Mouse (Mus musculus): ENCODE measurements around the gene Shoc2. TPM values are rescaled to one million over a fixed set of nuclear protein-coding genes. Genes with fewer than 3 reads are reported as not detected.
A peak's percentile ranks its signal among the peaks of the same experiment; 100 is the strongest.
"Not testable (repeated sequence)": the region's sequence is repeated elsewhere in the genome, so short reads cannot be mapped to it uniquely, and the experiment has no call there.

Gene Shoc2
- polyA plus RNA-seq, 1 experiment from 2014 or later: 50.5 TPM

DNA sequence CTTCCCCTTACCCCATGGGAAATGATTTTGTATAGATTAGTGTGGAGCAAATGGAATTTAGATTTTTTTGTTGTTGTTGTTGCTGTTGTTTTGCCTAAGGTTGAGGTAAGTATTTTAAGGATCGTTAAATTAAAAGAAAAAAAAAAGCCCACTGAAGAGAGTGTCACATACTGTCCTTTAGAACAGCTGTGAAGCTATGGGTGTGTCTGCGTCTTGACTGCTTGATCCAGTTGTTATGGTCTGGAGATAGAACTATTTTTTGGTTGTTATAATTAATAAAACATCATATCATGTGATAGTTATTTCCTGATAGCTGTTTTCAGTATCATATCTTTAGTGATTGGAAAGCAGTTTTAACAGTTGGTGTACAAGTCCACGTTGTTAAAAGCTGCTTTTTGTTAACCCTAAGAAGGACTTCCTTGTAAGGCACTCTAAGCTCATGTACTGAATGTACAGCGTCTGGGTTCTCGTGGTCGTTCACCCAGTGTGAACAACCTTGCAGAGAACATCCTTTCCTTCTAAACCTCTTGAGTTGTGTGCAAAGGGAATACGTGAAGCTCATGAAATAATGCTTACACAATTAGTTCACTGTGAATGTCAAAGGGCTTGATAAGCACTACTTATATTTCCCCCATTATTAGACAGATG is 39.1 kb upstream of the Shoc2 start:
- H3K27ac ChIP-seq: no peak overlapping the region
- H3K9ac ChIP-seq: 0 out of 2 replicates have a peak overlapping the region, but pooled peaks have one; percentile 94
- ATAC-seq (ENCODE audit: insufficient number of reproducible peaks, insufficient read depth, low FRiP score, low TSS enrichment, low read depth): no peak
- 60% methylated on average over 7 of the region's 7 CpGs for WGBS
- H3K27me3 ChIP-seq: no peaks in the 10 kb centered on the region
- H3K36me3 ChIP-seq: peaks cover 10% of the 10 kb centered on the region
- no peaks in the 10 kb centered on the region for H3K9me3 ChIP-seq
- peak overlapping the region; percentile 67 for H3K4me2 ChIP-seq
- H3K4me1 ChIP-seq: peaks cover 35% of the 10 kb centered on the region
- peak overlapping the region; percentile 95 for H3K4me3 ChIP-seq

DNA sequence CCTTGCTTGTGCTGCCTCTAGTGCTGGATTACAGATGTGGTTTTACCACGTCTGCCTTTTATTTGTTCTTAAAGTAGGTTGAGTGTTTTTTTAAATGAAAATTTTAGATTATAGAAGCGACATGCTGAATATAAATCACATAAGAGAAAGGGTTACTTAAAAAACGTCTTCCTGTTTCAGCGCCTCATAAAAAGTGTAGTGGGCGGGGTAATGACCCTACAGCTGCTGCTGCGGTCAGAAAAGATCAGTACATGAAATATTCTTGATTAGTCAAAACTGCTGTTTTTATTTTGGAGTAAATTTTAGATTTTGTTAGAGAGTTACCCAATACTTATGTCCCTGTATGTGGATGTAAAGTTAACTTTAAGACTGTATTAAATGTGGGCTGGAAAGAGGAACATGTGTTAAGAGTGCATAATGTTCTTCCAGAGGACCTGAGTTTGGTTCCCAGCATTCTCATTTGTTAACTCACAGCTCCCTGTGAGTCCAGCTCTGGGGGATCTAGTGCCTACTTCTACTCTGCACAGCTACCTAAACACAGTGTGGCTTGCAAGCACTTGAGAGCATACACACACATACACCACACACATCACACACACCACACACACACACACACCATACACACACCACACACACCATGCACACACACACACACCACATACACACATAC is 37.9 kb upstream of the Shoc2 start:
- Histone ChIP-seq H3K4me3 (peak overlapping the region; percentile 95; the same call in 1 of the 2 replicates), H3K27me3 (no peaks in the 10 kb centered on the region), H3K36me3 (peaks cover 20% of the 10 kb centered on the region), H3K9me3 (no peaks in the 10 kb centered on the region), H3K4me1 (peaks cover 33% of the 10 kb centered on the region), H3K27ac (no peak overlapping the region), H3K9ac (0 out of 2 replicates have a peak overlapping the region, but pooled peaks have one; percentile 11), H3K4me2 (peak overlapping the region; percentile 67)
- ATAC-seq (ENCODE audit: insufficient number of reproducible peaks, insufficient read depth, low FRiP score, low TSS enrichment, low read depth): no peak
- 56% methylated on average over 6 of the region's 6 CpGs for WGBS

DNA sequence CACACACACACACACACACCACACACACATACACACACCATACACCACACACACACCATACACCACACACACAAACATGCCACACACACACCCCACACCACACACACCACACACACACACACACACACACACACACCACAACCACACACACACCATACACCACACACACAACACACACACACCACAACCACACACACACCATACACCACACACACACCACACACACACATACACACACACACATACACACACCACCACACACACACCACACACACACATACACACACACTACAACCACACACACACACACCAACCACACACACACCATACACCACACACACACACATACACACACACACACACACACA is 37.4 kb upstream of the Shoc2 start:
- H3K4me3 ChIP-seq; H3K9me3 ChIP-seq; H3K9ac ChIP-seq; H3K27me3 ChIP-seq; ATAC-seq (ENCODE audit: insufficient number of reproducible peaks, insufficient read depth, low FRiP score, low TSS enrichment, low read depth); H3K4me2 ChIP-seq; H3K27ac ChIP-seq: not testable (repeated sequence)
- Histone ChIP-seq H3K36me3 (peaks cover 24% of the 10 kb centered on the region), H3K4me1 (peaks cover 32% of the 10 kb centered on the region)

DNA sequence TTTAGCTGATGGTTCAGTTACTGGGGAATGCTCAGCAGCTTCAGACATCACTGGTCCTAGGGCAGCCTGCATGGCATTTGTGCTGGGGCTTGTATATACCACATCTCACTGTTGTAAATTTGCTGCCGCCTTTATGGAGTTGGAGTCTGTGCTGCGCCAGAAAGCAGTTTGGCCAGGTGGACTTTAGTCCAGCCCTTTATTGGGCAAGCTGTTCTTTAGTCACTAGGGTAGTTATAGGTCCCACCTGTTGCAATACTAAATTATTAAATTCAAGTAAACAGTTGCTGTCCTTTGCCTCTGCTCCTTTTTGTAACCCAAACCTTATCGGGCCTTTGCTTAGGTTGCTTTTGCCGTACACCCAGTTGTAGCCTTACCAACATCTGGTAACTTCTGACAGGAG is 29.2 kb upstream of the Shoc2 start:
- Histone ChIP-seq H3K9ac (no peak overlapping the region), H3K9me3 (no peaks in the 10 kb centered on the region), H3K36me3 (peaks cover 88% of the 10 kb centered on the region), H3K27ac (no peak overlapping the region), H3K27me3 (no peaks in the 10 kb centered on the region), H3K4me2 (no peak overlapping the region), H3K4me1 (no peaks in the 10 kb centered on the region), H3K4me3 (no peak overlapping the region)
- WGBS: 91% methylated on average over 4 of the region's 4 CpGs
- ATAC-seq (ENCODE audit: insufficient number of reproducible peaks, insufficient read depth, low FRiP score, low TSS enrichment, low read depth): no peak

DNA sequence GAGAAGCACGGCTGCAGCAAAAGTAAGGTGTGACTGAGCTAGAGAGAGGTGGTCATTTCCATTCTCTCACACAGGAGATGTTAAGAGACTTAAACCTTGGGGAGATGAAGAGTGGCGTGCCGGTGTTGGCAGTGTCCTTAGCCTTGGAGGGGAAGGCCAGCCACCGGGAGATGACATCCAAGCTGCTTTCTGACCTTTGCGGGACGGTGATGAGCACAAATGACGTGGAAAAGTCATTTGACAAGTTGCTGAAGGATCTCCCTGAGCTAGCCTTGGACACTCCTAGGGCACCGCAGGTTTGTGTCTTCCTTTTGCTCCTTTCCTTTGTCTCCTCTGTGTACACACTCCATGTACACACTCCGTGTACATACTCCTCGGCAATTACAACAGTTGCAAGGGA is 24.6 kb upstream of the Shoc2 start:
- peaks cover 85% of the 10 kb centered on the region for H3K36me3 ChIP-seq
- ATAC-seq (ENCODE audit: insufficient number of reproducible peaks, insufficient read depth, low FRiP score, low TSS enrichment, low read depth): no peak
- no peak overlapping the region for H3K4me3 ChIP-seq

DNA sequence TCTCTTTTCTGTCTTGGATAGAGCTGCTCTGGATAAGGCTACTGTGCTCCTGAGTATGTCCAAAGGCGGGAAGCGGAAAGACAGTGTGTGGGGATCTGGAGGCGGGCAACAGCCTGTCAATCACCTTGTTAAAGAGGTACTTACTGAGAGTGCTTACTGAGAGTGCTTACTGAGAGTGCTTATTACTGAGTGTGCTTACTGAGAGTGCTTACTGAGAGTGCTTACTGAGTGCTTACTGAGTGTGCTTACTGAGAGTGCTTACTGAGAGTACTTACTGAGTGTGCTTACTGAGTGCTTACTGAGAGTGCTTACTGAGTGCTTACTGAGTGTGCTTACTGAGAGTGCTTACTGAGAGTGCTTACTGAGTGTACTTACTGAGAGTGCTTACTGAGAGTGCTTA is 22.1 kb upstream of the Shoc2 start:
- not testable (repeated sequence) for H3K4me3 ChIP-seq; H3K9me3 ChIP-seq; H3K27ac ChIP-seq; H3K9ac ChIP-seq; H3K4me2 ChIP-seq; H3K27me3 ChIP-seq; H3K4me1 ChIP-seq; ATAC-seq (ENCODE audit: insufficient number of reproducible peaks, insufficient read depth, low FRiP score, low TSS enrichment, low read depth)
- H3K36me3 ChIP-seq: peaks cover 80% of the 10 kb centered on the region
- WGBS: 92% methylated on average over 3 of the region's 3 CpGs

More for the DNA sequence above, 24.6 kb upstream of the Shoc2 start:
- peaks cover 5% of the 10 kb centered on the region; the same call in 1 of the 2 replicates for H3K9me3 ChIP-seq
- H3K27ac ChIP-seq: no peak overlapping the region
- no peak overlapping the region for H3K9ac ChIP-seq
- no peak overlapping the region for H3K4me2 ChIP-seq
- no peaks in the 10 kb centered on the region for H3K4me1 ChIP-seq
- H3K27me3 ChIP-seq: no peaks in the 10 kb centered on the region
- 89% methylated on average over 10 of the region's 10 CpGs for WGBS

DNA sequence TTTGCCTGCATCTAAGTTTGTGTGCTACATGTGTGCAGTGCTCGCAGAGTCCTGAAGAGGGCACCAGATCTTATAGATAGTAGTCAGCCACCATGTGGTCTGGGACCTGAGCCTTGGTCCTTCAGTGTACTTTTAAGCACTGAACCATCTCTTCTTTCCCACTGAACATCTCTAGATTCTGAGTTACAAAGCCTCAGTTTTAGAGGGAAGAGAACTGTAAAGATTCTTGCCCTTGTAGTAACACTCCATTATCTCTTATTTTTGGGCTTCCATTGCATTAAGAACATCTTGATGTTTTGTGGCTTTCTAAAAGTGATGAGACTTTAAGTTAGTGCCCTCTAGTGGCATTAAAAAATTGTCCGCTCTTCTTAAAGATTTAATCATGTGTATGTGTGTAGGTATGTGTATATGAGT is 18.8 kb upstream of the Shoc2 start:
- no peak overlapping the region for H3K4me3 ChIP-seq
- peaks cover 5% of the 10 kb centered on the region; the same call in 1 of the 2 replicates for H3K9me3 ChIP-seq
- no peak for ATAC-seq (ENCODE audit: insufficient number of reproducible peaks, insufficient read depth, low FRiP score, low TSS enrichment, low read depth)
- no peak overlapping the region for H3K27ac ChIP-seq
- H3K9ac ChIP-seq: no peak overlapping the region
- WGBS: 87% methylated on average over 2 of the region's 2 CpGs
- no peak overlapping the region for H3K4me2 ChIP-seq
- H3K27me3 ChIP-seq: no peaks in the 10 kb centered on the region
- peaks cover 74% of the 10 kb centered on the region for H3K36me3 ChIP-seq
- no peaks in the 10 kb centered on the region for H3K4me1 ChIP-seq

DNA sequence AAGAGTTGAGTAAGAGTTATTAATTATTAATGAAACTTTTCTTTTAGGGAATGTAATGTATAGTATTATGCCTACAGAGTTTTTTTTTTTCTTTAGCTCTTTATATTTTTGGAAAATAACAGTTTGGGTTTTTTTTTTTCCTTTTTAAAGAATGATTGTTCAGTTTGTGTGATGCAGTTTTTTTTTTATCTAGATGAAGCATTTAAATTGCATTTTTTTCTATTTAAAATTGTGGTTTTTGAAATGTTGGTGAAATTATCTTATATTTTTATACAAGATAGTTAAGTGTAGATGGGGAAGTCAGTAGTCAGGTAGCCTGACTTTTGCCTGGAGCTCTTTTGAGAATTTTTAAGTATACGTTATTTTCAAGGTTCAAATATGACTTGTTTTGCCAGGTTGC is 17.4 kb upstream of the Shoc2 start:
- H3K36me3 ChIP-seq: peaks cover 75% of the 10 kb centered on the region
- ATAC-seq (ENCODE audit: insufficient number of reproducible peaks, insufficient read depth, low FRiP score, low TSS enrichment, low read depth): no peak
- no peaks in the 10 kb centered on the region for H3K4me1 ChIP-seq
- peaks cover 5% of the 10 kb centered on the region; the same call in 1 of the 2 replicates for H3K9me3 ChIP-seq
- H3K27me3 ChIP-seq: no peaks in the 10 kb centered on the region
- H3K4me2 ChIP-seq: no peak overlapping the region
- H3K9ac ChIP-seq: no peak overlapping the region
- H3K4me3 ChIP-seq: no peak overlapping the region
- 87% methylated on average over 1 of the region's 1 CpGs for WGBS
- H3K27ac ChIP-seq: no peak overlapping the region

DNA sequence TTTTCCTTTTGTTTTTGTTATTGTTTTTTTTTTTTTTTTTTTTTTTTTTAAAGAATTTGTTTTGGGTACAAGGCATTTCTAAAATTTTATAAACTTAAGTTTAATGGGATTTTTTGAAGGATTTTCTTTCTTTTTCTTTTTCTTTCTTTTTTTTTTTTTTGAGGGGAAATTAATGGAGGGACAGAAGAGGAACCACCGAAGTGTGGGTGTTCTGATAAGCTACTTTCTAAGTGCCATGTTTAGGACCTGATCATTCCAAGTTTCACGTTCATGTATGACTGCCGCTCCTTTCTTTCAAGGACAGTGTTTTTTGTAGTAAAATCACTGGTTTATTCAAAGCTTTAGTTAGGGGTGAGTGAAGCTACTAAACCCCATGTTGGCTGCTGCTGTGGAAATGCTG is 14.9 kb upstream of the Shoc2 start:
- no peak overlapping the region for H3K4me3 ChIP-seq
- no peak for ATAC-seq (ENCODE audit: insufficient number of reproducible peaks, insufficient read depth, low FRiP score, low TSS enrichment, low read depth)
- no peak overlapping the region for H3K9ac ChIP-seq
- peaks cover 3% of the 10 kb centered on the region; the same call in 1 of the 2 replicates for H3K9me3 ChIP-seq
- H3K36me3 ChIP-seq: peaks cover 64% of the 10 kb centered on the region
- no peak overlapping the region for H3K4me2 ChIP-seq
- H3K27ac ChIP-seq: no peak overlapping the region
- H3K4me1 ChIP-seq: no peaks in the 10 kb centered on the region
- no peaks in the 10 kb centered on the region for H3K27me3 ChIP-seq
- WGBS: 93% methylated on average over 3 of the region's 3 CpGs

DNA sequence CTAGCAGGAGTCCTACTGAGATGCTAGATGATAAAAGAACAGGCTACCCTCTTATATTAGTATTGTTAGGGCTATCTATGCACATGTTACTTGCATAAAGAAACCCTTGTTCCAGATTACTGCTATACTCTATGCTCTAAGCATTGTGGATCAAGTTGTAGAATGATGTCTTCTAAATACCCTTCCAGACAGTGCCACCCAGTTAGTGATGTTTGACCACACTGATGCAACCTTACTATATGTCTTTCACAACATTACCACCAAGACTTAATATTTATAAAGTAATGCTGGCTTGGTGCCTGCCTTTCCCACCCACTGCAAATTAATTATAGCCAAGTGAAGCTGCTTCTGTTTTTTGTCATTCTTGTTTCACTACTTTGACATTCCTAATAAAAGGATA is 11.1 kb upstream of the Shoc2 start:
- no peak for ATAC-seq (ENCODE audit: insufficient number of reproducible peaks, insufficient read depth, low FRiP score, low TSS enrichment, low read depth)
- Histone ChIP-seq H3K27ac (no peak overlapping the region), H3K9ac (no peak overlapping the region), H3K4me2 (no peak overlapping the region), H3K9me3 (no peaks in the 10 kb centered on the region), H3K27me3 (no peaks in the 10 kb centered on the region), H3K36me3 (peaks cover 51% of the 10 kb centered on the region), H3K4me1 (no peaks in the 10 kb centered on the region), H3K4me3 (no peak overlapping the region)

DNA sequence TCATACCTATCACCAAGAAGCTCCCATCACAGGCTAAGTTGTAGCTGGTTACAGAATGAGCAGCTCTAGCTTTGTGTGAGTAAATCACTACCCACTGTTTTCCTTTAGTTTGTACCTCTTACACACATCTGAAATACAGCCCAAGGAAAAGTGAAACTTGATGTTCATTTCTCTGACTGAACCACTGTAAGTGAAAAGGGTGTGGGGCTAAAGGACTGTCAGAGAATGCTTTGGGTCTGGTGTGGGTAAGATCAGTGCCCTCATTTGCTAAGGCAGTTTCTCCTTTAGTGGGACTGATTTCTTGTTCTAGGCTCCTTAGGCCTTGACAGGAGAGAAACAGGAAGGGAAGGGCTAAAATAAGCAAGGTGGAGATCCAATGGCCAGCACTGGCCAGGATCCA is 10.1 kb upstream of the Shoc2 start:
- Histone ChIP-seq H3K4me3 (no peak overlapping the region), H3K36me3 (peaks cover 51% of the 10 kb centered on the region), H3K27me3 (no peaks in the 10 kb centered on the region), H3K4me1 (no peaks in the 10 kb centered on the region), H3K4me2 (no peak overlapping the region), H3K27ac (no peak overlapping the region), H3K9ac (no peak overlapping the region), H3K9me3 (no peaks in the 10 kb centered on the region)
- no peak for ATAC-seq (ENCODE audit: insufficient number of reproducible peaks, insufficient read depth, low FRiP score, low TSS enrichment, low read depth)

DNA sequence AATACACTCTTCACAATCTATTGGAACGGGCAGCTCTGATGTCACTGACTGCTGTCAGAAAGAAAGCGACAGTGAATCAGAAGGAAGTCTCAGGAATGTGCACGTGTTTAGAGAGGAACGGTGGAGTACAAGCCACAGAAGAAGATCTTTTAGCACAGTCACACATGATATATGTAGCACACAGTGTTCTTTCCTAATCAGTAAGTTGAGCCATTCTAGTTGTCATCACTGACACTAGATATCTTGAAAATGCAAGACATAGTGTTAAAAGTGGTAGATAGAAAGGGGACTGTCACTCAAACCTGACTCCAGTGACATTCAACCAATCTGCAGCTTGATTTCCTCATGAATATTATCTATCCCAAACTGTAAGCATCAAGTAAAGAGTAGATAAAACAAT is 4.6 kb upstream of the Shoc2 start:
- Histone ChIP-seq H3K4me3 (no peak overlapping the region), H3K4me2 (no peak overlapping the region), H3K9me3 (no peaks in the 10 kb centered on the region), H3K36me3 (peaks cover 21% of the 10 kb centered on the region), H3K9ac (no peak overlapping the region), H3K27me3 (no peaks in the 10 kb centered on the region), H3K4me1 (peaks cover 5% of the 10 kb centered on the region), H3K27ac (no peak overlapping the region)
- 87% methylated on average over 4 of the region's 4 CpGs for WGBS
- no peak for ATAC-seq (ENCODE audit: insufficient number of reproducible peaks, insufficient read depth, low FRiP score, low TSS enrichment, low read depth)

Measured in embryonic facial prominence, embryonic 13.5 days (tissue).